Mouse (Mus musculus) ES-Bruce4 (cell line): ENCODE measurements at regions not wholly inside any gene's neighbourhood (a gene's known extent, or its start where the extent isn't known, plus 50 kb on each side); places are given as distances from the start of the nearest gene placed in this dataset.

ENCODE experiments used
- H3K27ac ChIP-seq: 2 replicates; pipeline ENCODE4 v1.5.1; 2012; ENCODE audit warnings: low read length, inconsistent platforms; ENCODE audit not compliant: insufficient read depth
- H3K27me3 ChIP-seq: 2 replicates; pipeline ENCODE4 v1.6.1; 2012; ENCODE audit warnings: mild to moderate bottlenecking, low read length, inconsistent platforms; ENCODE audit not compliant: control insufficient read depth, poor library complexity, insufficient read depth, severe bottlenecking
- H3K36me3 ChIP-seq: 2 replicates; pipeline ENCODE4 v1.6.1; 2012; ENCODE audit warnings: inconsistent platforms, mild to moderate bottlenecking, low read length, moderate library complexity; ENCODE audit not compliant: control insufficient read depth, poor library complexity, insufficient read depth, severe bottlenecking
- H3K4me1 ChIP-seq: one replicate; pipeline ENCODE4 v1.8.1; 2011; ENCODE audit warnings: low read length; ENCODE audit not compliant: control insufficient read depth, insufficient read depth
- H3K4me3 ChIP-seq: 2 replicates; pipeline ENCODE4 v1.5.1; 2011; ENCODE audit warnings: low read depth, mild to moderate bottlenecking, low read length
- H3K9ac ChIP-seq: 2 replicates; pipeline ENCODE4 v1.6.1; 2012; ENCODE audit warnings: low read depth, mild to moderate bottlenecking, inconsistent platforms; ENCODE audit not compliant: poor library complexity, severe bottlenecking
- H3K9me3 ChIP-seq: replicated peaks from 2 replicates; pipeline ENCODE4 v1.6.1; 2012; ENCODE audit warnings: mild to moderate bottlenecking, low read length, inconsistent platforms; ENCODE audit not compliant: control insufficient read depth, poor library complexity, insufficient read depth, severe bottlenecking
- CTCF ChIP-seq: IDR thresholded peaks from one replicate; pipeline ENCODE4 v1.8.1; 2011; ENCODE audit warnings: low read depth, low read length
- EP300 ChIP-seq: IDR thresholded peaks from 2 replicates; pipeline ENCODE4 v1.6.1; 2011; ENCODE audit warnings: low read depth, low read length; ENCODE audit not compliant: insufficient read depth
- POLR2A ChIP-seq: IDR thresholded peaks from one replicate; pipeline ENCODE4 v1.8.1; 2011; ENCODE audit warnings: low read length; ENCODE audit not compliant: insufficient read depth

GRCm38 (mm10) chr4:7313219-7313618 is 925.6 kb downstream of the Car8 start:
- Histone ChIP-seq H3K9ac (no peak overlapping the region), H3K9me3 (no peaks in the 10 kb centered on the region), H3K4me1 (no peaks in the 10 kb centered on the region), H3K4me3 (no peak overlapping the region), H3K27me3 (no peaks in the 10 kb centered on the region), H3K36me3 (no peaks in the 10 kb centered on the region), H3K27ac (no peak overlapping the region)
- TF ChIP-seq CTCF (no peak), POLR2A (no peak)

DNA sequence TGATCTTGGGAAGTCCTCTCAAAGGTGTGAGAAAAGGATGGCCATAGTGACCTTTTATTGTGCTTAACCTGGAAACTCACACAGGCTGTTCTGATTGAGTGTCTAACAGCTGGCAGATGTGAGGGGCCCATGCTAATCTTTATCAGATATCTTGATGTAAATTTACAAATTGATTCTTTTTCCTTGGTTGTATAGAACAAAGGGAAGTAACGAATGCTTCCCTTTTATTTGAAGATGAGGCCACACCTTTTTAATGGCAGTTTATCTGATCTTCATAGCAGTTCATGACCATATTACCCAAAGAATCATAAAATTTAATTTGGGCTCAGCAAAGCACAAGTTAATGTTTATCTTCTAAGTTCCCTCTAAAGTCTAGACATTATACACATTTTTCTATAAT is 926.7 kb downstream of the Car8 start:
- H3K27ac ChIP-seq, result no peak overlapping the region
- no peaks in the 10 kb centered on the region for H3K36me3 ChIP-seq
- no peak overlapping the region for H3K9ac ChIP-seq
- no peaks in the 10 kb centered on the region for H3K27me3 ChIP-seq
- no peaks in the 10 kb centered on the region for H3K9me3 ChIP-seq
- H3K4me3 ChIP-seq, result no peak overlapping the region
- no peaks in the 10 kb centered on the region for H3K4me1 ChIP-seq
- no peak for TF ChIP-seq EP300
- no peak for TF ChIP-seq POLR2A
- no peak for TF ChIP-seq CTCF

DNA sequence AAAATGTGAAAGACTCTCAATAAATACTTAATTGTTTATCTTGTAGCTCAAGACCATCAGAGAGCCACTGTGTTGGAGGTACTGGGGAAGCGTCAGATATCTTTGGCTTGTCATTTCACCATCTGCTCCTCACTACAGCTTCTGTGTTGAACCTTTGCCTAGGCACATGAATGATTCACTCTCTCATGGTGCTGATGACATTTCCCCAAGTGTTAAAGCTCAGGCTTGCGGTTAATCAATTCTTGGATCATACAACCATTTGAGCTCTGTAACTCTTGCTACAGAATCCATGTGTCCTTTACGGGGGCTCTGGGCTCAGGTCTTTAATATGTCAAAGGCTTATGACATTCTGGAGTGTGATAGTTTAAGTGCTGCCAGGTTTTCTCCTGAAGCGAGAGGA is 969.8 kb downstream of the Car8 start:
- Histone ChIP-seq H3K9ac (no peak overlapping the region), H3K9me3 (no peaks in the 10 kb centered on the region), H3K27me3 (no peaks in the 10 kb centered on the region), H3K27ac (no peak overlapping the region), H3K4me3 (no peak overlapping the region), H3K36me3 (no peaks in the 10 kb centered on the region), H3K4me1 (no peaks in the 10 kb centered on the region)
- TF ChIP-seq CTCF (no peak), EP300 (no peak), POLR2A (no peak)

GRCm38 (mm10) chr4:7256486-7256885 is 982.4 kb downstream of the Car8 start:
- H3K4me1 ChIP-seq, result no peaks in the 10 kb centered on the region
- no peaks in the 10 kb centered on the region for H3K9me3 ChIP-seq
- H3K4me3 ChIP-seq, result no peak overlapping the region
- TF ChIP-seq CTCF (no peak), EP300 (no peak), POLR2A (no peak)
- H3K27ac ChIP-seq, result no peak overlapping the region
- no peaks in the 10 kb centered on the region for H3K36me3 ChIP-seq
- H3K27me3 ChIP-seq, result no peaks in the 10 kb centered on the region; the same call in 1 of the 2 replicates
- no peak overlapping the region for H3K9ac ChIP-seq

DNA sequence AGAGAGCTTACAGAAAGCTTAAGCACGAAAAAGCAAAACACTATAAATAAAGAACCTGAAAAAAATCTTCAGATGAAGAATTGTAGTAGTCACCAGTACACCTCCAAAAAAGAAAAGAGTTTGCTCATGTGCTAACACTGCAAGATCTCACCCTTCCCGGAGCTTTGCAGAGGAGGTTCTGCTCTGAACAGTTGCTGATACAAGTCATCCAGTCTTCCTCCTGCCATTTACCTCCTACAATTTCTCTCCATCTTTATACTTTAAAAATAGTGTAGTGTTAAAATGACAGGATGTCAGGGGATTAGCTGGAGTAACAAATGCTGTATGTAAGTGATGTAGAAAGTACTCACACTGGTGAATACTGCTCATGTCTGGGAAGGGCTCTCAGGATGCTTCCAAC is 985.2 kb downstream of the Car8 start:
- Histone ChIP-seq H3K9me3 (no peaks in the 10 kb centered on the region), H3K4me1 (no peaks in the 10 kb centered on the region), H3K4me3 (no peak overlapping the region), H3K27ac (no peak overlapping the region), H3K27me3 (no peaks in the 10 kb centered on the region; the same call in 1 of the 2 replicates), H3K9ac (no peak overlapping the region), H3K36me3 (no peaks in the 10 kb centered on the region)
- no peak for TF ChIP-seq POLR2A
- no peak for TF ChIP-seq CTCF
- no peak for TF ChIP-seq EP300

GRCm38 (mm10) chr4:7251641-7252040 is 987.2 kb downstream of the Car8 start:
- H3K27ac ChIP-seq, result no peak overlapping the region
- TF ChIP-seq EP300 (no peak), CTCF (no peak), POLR2A (no peak)
- H3K4me3 ChIP-seq, result no peak overlapping the region
- no peaks in the 10 kb centered on the region; the same call in 1 of the 2 replicates for H3K27me3 ChIP-seq
- no peaks in the 10 kb centered on the region for H3K9me3 ChIP-seq
- no peaks in the 10 kb centered on the region for H3K4me1 ChIP-seq
- H3K36me3 ChIP-seq, result no peaks in the 10 kb centered on the region
- H3K9ac ChIP-seq, result no peak overlapping the region
